Mouse (Mus musculus): ENCODE data around the gene Golph3.

DNA sequence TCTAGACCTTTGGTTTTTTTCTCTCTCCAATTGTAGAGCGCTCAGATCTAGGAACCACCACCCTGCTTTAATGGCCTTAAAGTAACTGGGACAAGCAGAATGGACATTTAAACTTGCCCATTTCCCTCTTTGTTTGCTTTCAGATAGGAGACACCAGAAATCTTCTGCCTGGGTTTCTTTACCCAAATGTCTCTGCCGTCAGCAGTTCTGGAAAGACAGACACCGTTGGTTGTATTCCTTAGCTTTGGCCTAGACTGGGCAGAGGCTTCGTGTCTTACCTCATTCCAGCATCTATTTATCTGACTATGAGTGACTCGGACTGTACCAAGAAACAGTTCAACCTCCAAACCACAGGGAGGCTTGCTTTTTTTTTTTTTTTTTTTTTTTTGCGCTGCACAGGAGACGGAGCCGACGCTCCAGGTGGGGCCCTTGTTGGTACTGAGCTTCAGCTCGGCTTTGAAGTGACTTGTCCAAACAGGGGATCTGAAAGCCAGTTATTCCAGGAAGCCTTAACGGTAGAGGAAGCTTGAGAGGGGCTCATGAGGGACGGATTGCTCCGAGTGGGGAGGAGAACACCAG is 55.3 kb downstream of the Golph3 start:
- no peak for TF ChIP-seq POLR2A (IDR thresholded peaks at IDR 0.05; ENCODE audit: insufficient read depth, low read length)
- no peak for TF ChIP-seq CTCF (IDR thresholded peaks at IDR 0.05; ENCODE audit: low read depth, low read length)

All from ES-Bruce4 (cell line).